Mouse (Mus musculus): ENCODE data around the gene Rrp15. TPM values are rescaled to one million over a fixed set of nuclear protein-coding genes. Genes with fewer than 3 reads are reported as not detected.

The Rrp15 gene
- total RNA-seq, 2 experiments from 2014 or later: 12.6 to 37.9 TPM

GRCm38 (mm10) chr1:186676199-186676598 is 73.0 kb downstream of the Rrp15 start:
- ATAC-seq (ENCODE audit: poor library complexity, severe bottlenecking): no peak

- ATAC-seq (ENCODE audit: poor library complexity, severe bottlenecking): no peak
Measured at GRCm38 (mm10) chr1:186675263-186675662, 73.9 kb downstream of the Rrp15 start.

- no peak for ATAC-seq (ENCODE audit: poor library complexity, severe bottlenecking)
Measured at GRCm38 (mm10) chr1:186674621-186675020, 74.5 kb downstream of the Rrp15 start.

GRCm38 (mm10) chr1:186673166-186673565 is 76.0 kb downstream of the Rrp15 start:
- ATAC-seq (ENCODE audit: poor library complexity, severe bottlenecking): no peak

Other genes starting within 250 kb of the Rrp15 start
- gene Tgfb2, start 43.4 kb downstream of the Rrp15 start, total RNA-seq (2015): not detected in 2 replicates
- gene Tgfb2, start 43.4 kb downstream of the Rrp15 start, total RNA-seq (2017): 0.37 TPM in 1 of 2 replicates, not detected in the other
- not detected in 2 replicates for gene D1Pas1, start 218.1 kb upstream of the Rrp15 start, total RNA-seq (2015)
- gene D1Pas1, start 218.1 kb upstream of the Rrp15 start, total RNA-seq (2017): not detected in 2 replicates

All from megakaryocyte, adult 5-6 weeks (primary cell).